Mouse (Mus musculus) midbrain, postnatal 0 days (tissue): Measurements from ENCODE around the gene Setd2. TPM values are rescaled to one million over a fixed set of nuclear protein-coding genes. Genes with fewer than 3 reads are reported as not detected.

Experiments used
- ATAC-seq: fragments of 200-750 bp; cut with Nextera tagmentation; 2 replicates; pipeline ENCODE4 v1.8.0; 2017; ENCODE audit warnings: moderate number of reproducible peaks, mild to moderate bottlenecking, moderate TSS enrichment, moderate library complexity; ENCODE audit not compliant: low FRiP score
- DNase-seq: peaks from one replicate; pipeline ENCODE4 v3.0.0-alpha.2; 2015; ENCODE audit warnings: low spot score
- H3K27ac ChIP-seq: fragments of 300-500 bp; sonication (generic); 2 replicates; pipeline ENCODE4 v1.5.1; 2014; ENCODE audit warnings: low read depth, mild to moderate bottlenecking, low read length, mixed read lengths
- H3K27me3 ChIP-seq: fragments of 300-500 bp; sonication (generic); 2 replicates; pipeline ENCODE4 v1.6.1; 2014; ENCODE audit warnings: low read length, control low read depth, mixed read lengths; ENCODE audit not compliant: insufficient read depth
- H3K36me3 ChIP-seq: fragments of 300-500 bp; sonication (generic); 2 replicates; pipeline ENCODE4 v1.6.1; 2014; ENCODE audit warnings: low read length, control low read depth, mixed read lengths; ENCODE audit not compliant: insufficient read depth
- H3K4me1 ChIP-seq: fragments of 300-500 bp; sonication (generic); 2 replicates; pipeline ENCODE4 v1.6.1; 2014; ENCODE audit warnings: mild to moderate bottlenecking, control low read depth, antibody characterized with exemption, low read length, mixed read lengths; ENCODE audit not compliant: insufficient read depth
- H3K4me2 ChIP-seq: fragments of 300-500 bp; sonication (generic); 2 replicates; pipeline ENCODE4 v1.6.1; 2014; ENCODE audit warnings: low read depth, mild to moderate bottlenecking, low read length, mixed read lengths; ENCODE audit not compliant: poor library complexity, severe bottlenecking
- H3K4me3 ChIP-seq: fragments of 300-500 bp; sonication (generic); 2 replicates; pipeline ENCODE4 v1.5.1; 2014; ENCODE audit warnings: low read depth, mild to moderate bottlenecking, low read length, moderate library complexity
- H3K9ac ChIP-seq: fragments of 300-500 bp; sonication (generic); replicated peaks from 2 replicates; pipeline ENCODE4 v1.6.1; 2014; ENCODE audit warnings: mild to moderate bottlenecking, low read length, moderate library complexity, mixed read lengths; ENCODE audit not compliant: poor library complexity, severe bottlenecking
- H3K9me3 ChIP-seq: fragments of 300-500 bp; sonication (generic); 2 replicates; pipeline ENCODE4 v1.6.1; 2016; ENCODE audit warnings: low read length, control low read depth
- CTCF ChIP-seq: IDR thresholded peaks from 2 replicates; pipeline ENCODE4 v1.5.1; 2016; ENCODE audit warnings: antibody characterized with exemption, mild to moderate bottlenecking
- WGBS: fragments of 180-500 bp; shearing (Covaris S2); extraction: QIAGEN DNeasy Blood & Tissue Kit; methylation state at CpG from one replicate; pipeline ENCODE4 v1.1.7; 2014; 5-methylcytosine and 5-hydroxymethylcytosine counted together
- microRNA-seq: library from miRNA; unstranded; fragments of <30 nt; microRNA quantifications from one replicate; pipeline ENCODE4, GENCODE M21; 2016; ENCODE audit warnings: borderline number of aligned reads
- polyA plus RNA-seq: library from polyadenylated mRNA; unstranded; fragments of >200 nt; fragmentation: Nextera tagmentation; extraction: Ambion mirVana; gene quantifications from 2 replicates; pipeline ENCODE4 v1.2.1, GENCODE M21; 2015
- total RNA-seq: library from RNA; depleted of rRNA; stranded (reverse); fragments of >200 nt; gene quantifications from 2 replicates; pipeline ENCODE4 v1.2.3, GENCODE M21; 2014; rRNA removed

Gene Setd2
- total and polyA plus RNA-seq, 2 experiments from 2014 or later, result 24.9 to 69.3 TPM

- no peak for ATAC-seq
- TF ChIP-seq CTCF, result no peak
Measured at GRCm38 (mm10) chr9:110667219-110667836, 134.9 kb downstream of the Setd2 start.

More at GRCm38 (mm10) chr9:110667219-110667836, 134.9 kb downstream of the Setd2 start:
- H3K9me3 ChIP-seq, result no peaks in the 10 kb centered on the region
- H3K4me2 ChIP-seq, result no peak overlapping the region
- H3K9ac ChIP-seq, result no peak overlapping the region
- no peak overlapping the region for H3K27ac ChIP-seq
- no peaks in the 10 kb centered on the region for H3K4me1 ChIP-seq
- no peaks in the 10 kb centered on the region for H3K36me3 ChIP-seq
- H3K27me3 ChIP-seq, result no peaks in the 10 kb centered on the region
- no peak overlapping the region for H3K4me3 ChIP-seq
- WGBS, result 80% methylated on average over 4 of the region's 4 CpGs
- no peak for DNase-seq

Small RNA genes lying within 50 kb of the gene (microRNA-seq; reads per million reads assigned to microRNA genes)
- gene Mir8107, result not detected

Other genes starting within 250 kb of the Setd2 start
- 28.8 and 35.5 TPM in 2 replicates for gene Elp6, start 227.4 kb upstream of the Setd2 start, total RNA-seq
- gene Elp6, start 227.4 kb upstream of the Setd2 start, polyA plus RNA-seq, result 30.5 and 34.8 TPM in 2 replicates
- gene Scap, start 199.3 kb upstream of the Setd2 start, total RNA-seq, result 146 and 162 TPM in 2 replicates
- gene Scap, start 199.3 kb upstream of the Setd2 start, polyA plus RNA-seq, result 56.6 and 59.3 TPM in 2 replicates
- gene Ptpn23, start 124.4 kb upstream of the Setd2 start, total RNA-seq, result 29.5 and 36.0 TPM in 2 replicates
- gene Ptpn23, start 124.4 kb upstream of the Setd2 start, polyA plus RNA-seq, result 9.6 and 14.1 TPM in 2 replicates
- 0.44 TPM in 1 of 2 replicates, not detected in the other for gene Ngp, start 112.8 kb upstream of the Setd2 start, total RNA-seq
- 0.49 and 0.58 TPM in 2 replicates for gene Ngp, start 112.8 kb upstream of the Setd2 start, polyA plus RNA-seq
- 39.7 and 40.1 TPM in 2 replicates for gene Klhl18, start 55.9 kb upstream of the Setd2 start, total RNA-seq
- 25.9 and 27.4 TPM in 2 replicates for gene Klhl18, start 55.9 kb upstream of the Setd2 start, polyA plus RNA-seq
- gene Kif9, start 55.6 kb upstream of the Setd2 start, total RNA-seq, result 3.7 and 4.2 TPM in 2 replicates
- 4.1 and 5.6 TPM in 2 replicates for gene Kif9, start 55.6 kb upstream of the Setd2 start, polyA plus RNA-seq
- 20.9 and 23.2 TPM in 2 replicates for gene Nradd, start 91.9 kb downstream of the Setd2 start, total RNA-seq
- 17.4 and 20.6 TPM in 2 replicates for gene Nradd, start 91.9 kb downstream of the Setd2 start, polyA plus RNA-seq
- gene Nbeal2, start 121.6 kb downstream of the Setd2 start, total RNA-seq, result 9.3 and 11.5 TPM in 2 replicates
- gene Nbeal2, start 121.6 kb downstream of the Setd2 start, polyA plus RNA-seq, result 3.9 and 4.0 TPM in 2 replicates
- 25.0 and 51.6 TPM in 2 replicates for gene Ccdc12, start 123.9 kb downstream of the Setd2 start, total RNA-seq
- 102 and 106 TPM in 2 replicates for gene Ccdc12, start 123.9 kb downstream of the Setd2 start, polyA plus RNA-seq
- 0.66 TPM in 1 of 2 replicates, not detected in the other for gene Myl3, start 209.3 kb downstream of the Setd2 start, total RNA-seq
- gene Myl3, start 209.3 kb downstream of the Setd2 start, polyA plus RNA-seq, result 0.29 TPM in 1 of 2 replicates, not detected in the other
- 14.6 and 20.8 TPM in 2 replicates for gene Pth1r, start 214.5 kb downstream of the Setd2 start, total RNA-seq
- 7.9 and 8.3 TPM in 2 replicates for gene Pth1r, start 214.5 kb downstream of the Setd2 start, polyA plus RNA-seq